Mouse (Mus musculus): Measurements from ENCODE around the gene Lman1l. TPM values are rescaled to one million over a fixed set of nuclear protein-coding genes. Genes with fewer than 3 reads are reported as not detected.

Lman1l gene
- polyA plus RNA-seq, 1 experiment from 2014 or later, result not detected

GRCm38 (mm10) chr9:57655749-57656148, 35.2 kb upstream of the Lman1l start:
- peaks cover 22% of the 10 kb centered on the region for H3K4me1 ChIP-seq (replicated peaks)
- peak; percentile 58; the same call in 1 of the 2 replicates for ATAC-seq (ENCODE audit: low read depth)
- H3K27me3 ChIP-seq, result peaks cover 5% of the 10 kb centered on the region; the same call in 1 of the 2 replicates
- peak overlapping the region; percentile 53 for H3K9ac ChIP-seq
- no peak overlapping the region for H3K4me3 ChIP-seq
- 2% methylated on average over 11 of the region's 11 CpGs for WGBS
- H3K27ac ChIP-seq (replicated peaks), result no peak overlapping the region
- H3K9me3 ChIP-seq, result no peaks in the 10 kb centered on the region
- H3K36me3 ChIP-seq, result no peaks in the 10 kb centered on the region
- peak overlapping the region; percentile 51 for H3K4me2 ChIP-seq

DNA sequence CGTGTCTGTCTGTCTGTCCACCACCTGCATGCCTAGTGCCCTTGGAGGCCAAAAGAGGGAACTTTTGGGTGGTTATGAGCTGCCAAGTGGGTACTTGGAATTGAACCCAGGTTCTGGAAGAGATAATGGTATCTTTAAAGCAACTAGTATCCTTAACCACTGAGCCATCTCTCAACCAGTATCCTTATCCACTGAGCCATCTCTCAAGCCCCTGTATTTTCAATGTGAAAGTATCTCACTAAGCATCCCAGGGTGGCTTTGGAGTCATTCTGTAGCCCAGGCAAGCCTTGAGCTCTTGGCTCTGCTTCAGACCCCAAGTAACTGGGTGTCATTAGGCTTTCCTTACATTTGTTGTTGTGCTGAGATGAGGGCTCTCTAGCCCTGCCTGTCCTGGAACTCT, 34.4 kb upstream of the Lman1l start:
- Histone ChIP-seq H3K4me2 (no peak overlapping the region), H3K9me3 (no peaks in the 10 kb centered on the region), H3K4me1 (replicated peaks) (peaks cover 28% of the 10 kb centered on the region), H3K9ac (no peak overlapping the region), H3K27ac (replicated peaks) (no peak overlapping the region), H3K36me3 (no peaks in the 10 kb centered on the region), H3K27me3 (peaks cover 5% of the 10 kb centered on the region; the same call in 1 of the 2 replicates), H3K4me3 (no peak overlapping the region)
- 94% methylated on average over 1 of the region's 1 CpGs for WGBS
- ATAC-seq (ENCODE audit: low read depth), result no peak

DNA sequence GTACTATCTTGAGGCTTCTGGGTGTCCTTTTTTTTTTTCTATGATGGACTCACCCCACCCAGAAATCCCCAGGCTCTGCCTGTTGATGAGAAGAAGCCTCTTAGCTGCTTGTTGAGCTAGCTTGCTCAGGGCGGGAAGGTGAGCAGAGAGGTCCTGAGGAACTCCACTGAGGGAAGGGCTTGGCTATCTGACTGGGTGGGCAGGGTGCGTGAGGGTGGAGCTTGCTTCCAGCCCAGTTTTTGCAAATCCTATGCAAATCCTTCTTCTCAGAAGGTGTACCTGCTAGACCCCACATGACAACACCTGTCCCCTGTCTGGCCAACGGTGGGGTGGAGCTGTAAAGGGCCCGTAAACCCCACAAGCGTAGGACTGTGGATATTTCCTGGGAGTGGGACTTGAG, 32.7 kb upstream of the Lman1l start, which contains the start of gene Csk:
Csk (minus strand) TSS at position 349 of the 400 bp plus-strand sequence.
- peak within 1 kb of the TSS; percentile 22; the same call in 1 of the 2 replicates for H3K9ac ChIP-seq
- H3K4me2 ChIP-seq, result no peak within 1 kb of the TSS
- WGBS, result 59% methylated on average over 5 of the region's 5 CpGs
- peaks cover 5% of the 10 kb centered on the region; the same call in 1 of the 2 replicates for H3K27me3 ChIP-seq
- H3K27ac ChIP-seq (replicated peaks), result no peak within 1 kb of the TSS
- peaks cover 28% of the 10 kb centered on the region for H3K4me1 ChIP-seq (replicated peaks)
- H3K36me3 ChIP-seq, result no peaks in the 10 kb centered on the region
- ATAC-seq (ENCODE audit: low read depth), result no peak
- H3K9me3 ChIP-seq, result no peaks in the 10 kb centered on the region
- H3K4me3 ChIP-seq, result no peak within 1 kb of the TSS

DNA sequence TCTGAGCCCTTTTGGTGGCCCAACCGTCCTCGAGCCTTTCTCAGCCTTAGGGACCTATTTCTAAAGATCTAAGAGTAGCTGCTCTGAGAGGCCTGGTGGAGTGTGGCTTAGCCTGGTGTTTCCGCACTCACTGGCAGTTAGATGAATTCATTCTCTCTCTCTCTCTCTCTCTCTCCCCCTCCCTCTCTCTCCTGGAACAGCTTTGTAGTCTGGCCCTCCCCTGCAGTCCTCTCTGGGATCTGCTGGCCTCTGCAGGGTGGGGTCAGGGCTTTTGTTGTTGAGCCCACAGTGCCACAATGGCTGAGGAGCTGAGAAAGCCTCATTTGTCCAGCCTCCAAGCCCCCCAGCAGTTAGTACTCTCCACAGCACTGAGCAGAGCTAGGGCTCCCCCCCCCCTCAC, 32.3 kb upstream of the Lman1l start:
- no peaks in the 10 kb centered on the region for H3K9me3 ChIP-seq
- H3K27me3 ChIP-seq, result peaks cover 5% of the 10 kb centered on the region; the same call in 1 of the 2 replicates
- WGBS, result 15% methylated on average over 3 of the region's 3 CpGs
- H3K4me2 ChIP-seq, result no peak overlapping the region
- no peak overlapping the region for H3K27ac ChIP-seq (replicated peaks)
- peak overlapping the region; percentile 22; the same call in 1 of the 2 replicates for H3K9ac ChIP-seq
- peaks cover 28% of the 10 kb centered on the region for H3K4me1 ChIP-seq (replicated peaks)
- no peak for ATAC-seq (ENCODE audit: low read depth)
- no peaks in the 10 kb centered on the region for H3K36me3 ChIP-seq
- no peak overlapping the region for H3K4me3 ChIP-seq

- H3K4me1 ChIP-seq (replicated peaks), result peaks cover 28% of the 10 kb centered on the region
- ATAC-seq (ENCODE audit: low read depth), result no peak
- H3K27me3 ChIP-seq, result peaks cover 5% of the 10 kb centered on the region; the same call in 1 of the 2 replicates
- 0 out of 2 replicates have a peak overlapping the region, but pooled peaks have one; percentile 22 for H3K9ac ChIP-seq
- H3K27ac ChIP-seq (replicated peaks), result no peak overlapping the region
- no peak overlapping the region for H3K4me3 ChIP-seq
- no peaks in the 10 kb centered on the region for H3K36me3 ChIP-seq
- H3K9me3 ChIP-seq, result no peaks in the 10 kb centered on the region
- 69% methylated on average over 9 of the region's 9 CpGs for WGBS
- no peak overlapping the region for H3K4me2 ChIP-seq
These were observed 31.8 kb upstream of the Lman1l start for GRCm38 (mm10) chr9:57652351-57652750.

DNA sequence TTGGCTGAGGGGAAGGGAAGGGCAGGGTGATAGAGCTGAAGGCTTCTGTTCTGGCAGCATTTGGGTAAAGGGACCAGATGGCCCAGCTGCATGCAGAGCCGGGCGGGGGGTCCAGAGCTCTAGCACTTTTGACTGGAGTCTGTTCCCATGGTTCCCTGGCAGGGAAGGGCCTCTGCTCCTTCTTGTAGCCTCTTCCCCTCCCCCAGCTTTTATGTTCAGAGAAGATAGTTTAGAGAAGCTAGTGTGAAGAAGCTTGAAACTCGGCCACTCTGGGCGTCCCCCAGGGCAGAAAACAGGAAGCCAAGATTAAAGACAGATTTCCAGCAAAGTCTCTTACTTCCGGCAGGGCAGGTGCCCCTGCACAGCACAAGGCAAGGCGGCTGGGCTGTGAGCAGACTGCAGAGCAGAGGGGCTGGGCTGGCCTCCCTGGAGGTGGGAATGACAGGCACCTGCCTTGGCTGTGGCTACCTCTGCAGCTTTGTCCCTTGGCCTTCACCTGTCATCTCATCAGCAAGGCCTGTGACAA, 30.3 kb upstream of the Lman1l start:
- Histone ChIP-seq H3K9me3 (no peaks in the 10 kb centered on the region), H3K4me3 (no peak overlapping the region), H3K4me1 (replicated peaks) (peaks cover 24% of the 10 kb centered on the region), H3K9ac (peak overlapping the region; percentile 17; the same call in 1 of the 2 replicates), H3K27me3 (peaks cover 5% of the 10 kb centered on the region; the same call in 1 of the 2 replicates), H3K4me2 (no peak overlapping the region), H3K36me3 (no peaks in the 10 kb centered on the region), H3K27ac (replicated peaks) (no peak overlapping the region; the same call in 1 of the 2 replicates)
- 34% methylated on average over 6 of the region's 6 CpGs for WGBS
- no peak for ATAC-seq (ENCODE audit: low read depth)

DNA sequence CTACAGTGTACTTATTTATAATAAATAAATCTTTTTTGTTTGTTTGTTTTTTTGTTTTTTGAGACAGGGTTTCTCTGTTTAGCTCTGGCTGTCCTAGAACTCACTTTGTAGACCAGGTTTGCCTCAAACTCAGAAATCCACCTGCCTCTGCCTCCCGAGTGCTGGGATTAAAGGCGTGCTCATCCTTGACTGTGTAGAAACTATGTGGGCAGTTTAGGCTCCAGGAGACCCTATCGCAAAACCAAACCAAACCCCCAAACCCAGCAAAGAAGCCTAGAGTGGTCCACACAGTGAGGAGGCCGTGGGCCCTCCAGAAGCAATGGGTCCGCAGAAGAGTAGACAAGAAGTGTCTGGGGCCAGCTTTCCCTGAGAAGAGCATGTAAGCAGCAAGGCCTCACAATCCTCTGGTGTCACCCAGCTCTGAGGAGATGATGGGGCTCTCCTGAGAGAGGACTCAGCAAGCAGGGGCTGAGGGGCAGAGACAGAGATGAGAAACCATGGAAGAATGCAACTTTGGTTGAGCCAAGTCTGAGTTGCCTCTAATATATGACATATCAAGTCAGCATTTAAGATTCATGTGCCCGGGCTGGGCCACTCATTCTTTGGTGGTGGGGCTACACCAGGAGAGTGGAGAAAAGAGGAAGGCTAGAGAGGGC, 29.7 kb upstream of the Lman1l start:
- H3K27me3 ChIP-seq, result peaks cover 5% of the 10 kb centered on the region; the same call in 1 of the 2 replicates

DNA sequence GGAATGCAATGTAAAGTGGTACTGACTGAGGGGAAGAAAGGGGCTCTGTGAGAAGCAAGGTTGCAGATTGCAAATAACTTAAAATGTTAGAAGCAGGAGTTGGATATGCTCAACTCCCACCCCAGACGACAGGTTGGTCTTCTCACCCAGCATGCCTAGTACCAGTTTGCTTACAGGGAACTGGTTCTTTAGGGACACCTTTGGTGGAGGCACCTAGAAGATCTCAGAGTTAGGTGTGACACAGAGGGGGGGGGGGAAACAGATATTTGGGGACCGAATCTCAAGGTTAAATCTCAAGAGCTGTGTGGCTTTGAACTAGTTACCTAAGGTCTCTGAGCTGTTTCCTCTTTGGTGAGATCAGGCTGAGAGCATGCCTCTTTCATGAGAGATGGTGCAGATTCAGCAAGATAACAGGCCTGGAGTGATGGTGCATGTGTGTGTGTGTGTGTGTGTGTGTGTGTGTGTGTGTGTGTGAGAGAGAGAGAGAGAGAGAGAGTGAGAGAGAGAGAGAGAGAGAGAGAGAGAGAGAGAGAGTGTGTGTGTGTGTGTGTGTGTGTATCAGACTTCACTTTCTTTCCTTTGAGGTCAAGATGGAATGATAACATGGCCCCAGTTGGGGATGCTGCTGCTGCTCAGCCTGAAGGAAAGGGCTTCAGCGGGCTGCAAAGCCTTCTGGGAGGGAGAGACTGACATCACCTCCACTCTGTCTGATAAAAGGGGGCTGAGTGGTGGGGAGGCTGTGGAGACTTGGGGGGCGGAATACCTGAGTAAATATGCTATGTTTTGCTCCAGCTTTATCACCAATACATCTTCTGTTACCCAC, 26.9 kb upstream of the Lman1l start:
- Histone ChIP-seq H3K4me1 (replicated peaks) (peaks cover 33% of the 10 kb centered on the region), H3K9ac (no peak overlapping the region), H3K27ac (replicated peaks) (no peak overlapping the region), H3K27me3 (no peaks in the 10 kb centered on the region), H3K36me3 (no peaks in the 10 kb centered on the region), H3K4me3 (no peak overlapping the region), H3K4me2 (no peak overlapping the region), H3K9me3 (no peaks in the 10 kb centered on the region)
- no peak for ATAC-seq (ENCODE audit: low read depth)
- WGBS, result 83% methylated on average over 4 of the region's 4 CpGs

More for the DNA sequence above, 29.7 kb upstream of the Lman1l start:
- Histone ChIP-seq H3K9me3 (no peaks in the 10 kb centered on the region), H3K4me3 (no peak overlapping the region), H3K4me1 (replicated peaks) (peaks cover 20% of the 10 kb centered on the region), H3K36me3 (no peaks in the 10 kb centered on the region), H3K27ac (replicated peaks) (peak overlapping the region; percentile 13; the same call in 1 of the 2 replicates), H3K9ac (peak overlapping the region; percentile 17; the same call in 1 of the 2 replicates), H3K4me2 (no peak overlapping the region)
- ATAC-seq (ENCODE audit: low read depth), result no peak
- WGBS, result 90% methylated on average over 6 of the region's 6 CpGs

DNA sequence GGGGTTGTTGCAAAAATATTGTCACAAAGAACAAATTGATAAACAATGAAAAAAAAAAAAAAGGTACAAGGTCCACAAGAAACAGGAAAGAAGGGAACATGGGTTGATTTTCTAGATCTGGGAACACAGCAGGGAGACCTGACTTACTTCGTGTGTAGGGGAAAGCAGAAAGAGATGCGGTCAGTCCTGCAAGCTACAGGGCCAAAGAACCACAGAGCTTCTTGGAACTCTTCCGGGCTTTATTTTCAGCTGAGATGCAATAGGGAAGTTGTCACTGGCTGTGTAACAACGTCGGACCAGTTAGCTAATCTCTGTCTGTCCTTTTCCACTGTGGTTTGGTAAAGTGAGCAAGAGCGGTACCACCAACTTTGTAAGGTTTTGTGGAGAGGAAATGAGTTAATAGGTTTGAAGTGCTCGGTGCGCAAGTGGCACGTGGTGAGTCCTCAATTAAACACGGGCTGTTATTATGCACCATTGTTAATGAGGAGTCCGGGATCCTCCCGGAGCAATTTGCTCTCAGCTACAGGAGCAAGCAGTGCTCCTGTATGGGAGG, 26.1 kb upstream of the Lman1l start:
- Histone ChIP-seq H3K27ac (replicated peaks) (no peak overlapping the region), H3K36me3 (peaks cover 6% of the 10 kb centered on the region), H3K4me3 (no peak overlapping the region), H3K9me3 (no peaks in the 10 kb centered on the region), H3K9ac (no peak overlapping the region), H3K4me1 (replicated peaks) (peaks cover 41% of the 10 kb centered on the region), H3K4me2 (no peak overlapping the region), H3K27me3 (no peaks in the 10 kb centered on the region)
- 57% methylated on average over 12 of the region's 12 CpGs for WGBS
- no peak for ATAC-seq (ENCODE audit: low read depth)

DNA sequence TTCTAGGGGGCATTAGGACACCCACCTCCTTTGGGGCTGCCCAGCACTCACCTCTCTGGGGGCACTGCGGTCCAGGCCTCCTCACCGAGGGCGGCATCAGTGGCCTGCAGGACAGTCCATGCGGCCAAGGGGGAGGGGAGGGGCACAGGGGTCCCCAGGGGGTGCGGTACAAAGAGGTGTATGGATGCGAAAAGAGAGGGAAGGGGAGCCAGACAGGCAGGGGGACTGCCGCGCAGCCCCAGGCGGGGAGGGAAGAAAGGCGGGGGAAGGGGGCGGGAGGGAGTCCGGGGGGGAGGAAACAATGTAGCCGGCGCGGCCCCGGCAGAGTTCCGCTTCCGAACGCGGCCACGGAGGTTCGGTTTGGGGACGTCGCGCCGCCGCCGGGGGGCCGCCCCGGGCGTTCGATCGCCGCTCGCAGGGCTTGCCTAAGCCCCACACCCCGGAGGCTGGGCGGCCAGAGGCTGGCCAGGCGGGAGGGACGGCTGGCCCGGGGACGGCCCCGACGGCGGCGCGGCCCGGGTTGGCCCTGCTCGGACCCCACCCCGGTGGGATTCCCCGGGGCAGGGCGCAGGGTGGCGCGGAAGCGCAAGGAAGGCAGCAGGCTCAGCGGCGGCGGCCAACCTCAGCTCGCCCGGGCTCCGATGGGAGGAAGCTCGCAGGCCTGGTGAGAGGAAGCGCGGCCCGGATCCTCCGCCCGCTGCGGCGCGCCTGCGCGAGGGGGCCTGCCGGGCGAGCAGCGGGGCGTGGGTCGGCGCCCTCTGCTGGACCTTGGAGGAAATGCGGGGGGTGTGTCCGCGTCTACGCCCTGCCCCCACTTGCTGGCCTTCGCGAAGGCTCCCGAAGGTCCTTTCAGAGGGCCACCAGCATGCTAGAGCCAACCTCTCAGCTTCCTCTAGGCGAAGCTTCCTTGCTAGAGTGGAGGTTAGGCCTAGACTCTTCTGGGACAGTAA, 24.6 kb upstream of the Lman1l start:
- Histone ChIP-seq H3K4me3 (peak overlapping the region; percentile 98), H3K36me3 (peaks cover 10% of the 10 kb centered on the region), H3K4me2 (peak overlapping the region; percentile 94), H3K9ac (peak overlapping the region; percentile 100), H3K4me1 (replicated peaks) (peaks cover 44% of the 10 kb centered on the region), H3K27ac (replicated peaks) (peak overlapping the region; percentile 97), H3K9me3 (no peaks in the 10 kb centered on the region), H3K27me3 (no peaks in the 10 kb centered on the region)
- WGBS, result under 1% methylated on average over 83 of the region's 85 CpGs
- peak; percentile 85 for ATAC-seq (ENCODE audit: low read depth)

- Histone ChIP-seq H3K4me1 (replicated peaks) (peaks cover 51% of the 10 kb centered on the region), H3K9ac (peak overlapping the region; percentile 100), H3K4me3 (peak overlapping the region; percentile 98), H3K4me2 (peak overlapping the region; percentile 94), H3K27me3 (no peaks in the 10 kb centered on the region), H3K27ac (replicated peaks) (peak overlapping the region; percentile 97), H3K36me3 (peaks cover 10% of the 10 kb centered on the region), H3K9me3 (no peaks in the 10 kb centered on the region)
- ATAC-seq (ENCODE audit: low read depth), result peak; percentile 37
- WGBS, result under 1% methylated on average over 18 of the region's 18 CpGs
These were observed 23.9 kb upstream of the Lman1l start for GRCm38 (mm10) chr9:57644442-57644943.
